Mouse (Mus musculus): ENCODE measurements around the gene Nat8f5. TPM values are rescaled to one million over a fixed set of nuclear protein-coding genes. Genes with fewer than 3 reads are reported as not detected.

Gene Nat8f5
- polyA plus RNA-seq (2012; ENCODE audit: low replicate concordance), result not detected in 2 replicates

GRCm38 (mm10) chr6:85820837-85821236 is at the start of gene Nat8f5, which contains the start of gene Nat8f6:
TSS of gene Nat8f5 (minus strand) at chr6:85820972.
TSS of gene Nat8f6 (minus strand) at chr6:85820954.

GRCm38 (mm10) chr6:85869006-85869405 is 48.2 kb upstream of the Nat8f5 start, which contains the start of gene Nat8f2:
TSS of gene Nat8f2 (minus strand) at chr6:85869158.

DNA sequence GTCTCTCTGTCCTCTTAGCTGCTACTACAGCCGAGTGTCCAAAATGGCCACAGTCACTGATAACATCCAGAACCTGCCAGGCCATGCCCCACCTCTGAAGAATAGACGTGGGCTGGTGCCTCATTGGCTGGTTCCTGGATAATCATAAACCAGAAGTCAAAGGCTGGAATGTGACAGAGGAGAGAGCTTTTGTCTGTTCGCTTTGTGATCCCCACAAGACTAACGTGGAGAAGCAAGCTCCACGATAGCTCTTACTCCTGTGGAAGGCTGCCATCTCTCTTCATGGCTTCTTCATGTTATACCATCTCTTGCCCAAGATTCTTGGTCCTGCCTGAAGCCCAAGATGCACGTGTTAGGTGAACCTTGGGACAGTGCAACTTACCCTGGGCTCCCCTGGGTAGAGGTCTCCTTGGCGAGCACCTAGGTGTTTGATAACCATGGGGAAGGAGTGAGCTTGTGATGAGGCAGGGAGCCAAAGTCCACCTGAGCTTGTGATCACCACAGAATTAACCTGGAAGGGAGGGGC is 11.1 kb upstream of the Nat8f5 start, which contains the start of gene Nat8:
Gene Nat8 (minus strand): TSS at position 287 of the 526 bp plus-strand sequence.

Other genes with a start within 250 kb of the Nat8f5 start
- 1.5 and 2.2 TPM in 2 replicates for gene Alms1, start 233.4 kb downstream of the Nat8f5 start, polyA plus RNA-seq (2012; ENCODE audit: low replicate concordance)
- gene Nat8f7, start 107.8 kb downstream of the Nat8f5 start, polyA plus RNA-seq (2012; ENCODE audit: low replicate concordance), result not detected in 2 replicates
- gene Nat8f3, start 55.2 kb downstream of the Nat8f5 start, polyA plus RNA-seq (2012; ENCODE audit: low replicate concordance), result not detected in 2 replicates
- gene Nat8f6, start within 50 bp of the Nat8f5 start, polyA plus RNA-seq (2012; ENCODE audit: low replicate concordance), result not detected in 2 replicates
- not detected in 2 replicates for gene Nat8, start 11.1 kb upstream of the Nat8f5 start, polyA plus RNA-seq (2012; ENCODE audit: low replicate concordance)
- gene Nat8f2, start 48.2 kb upstream of the Nat8f5 start, polyA plus RNA-seq (2012; ENCODE audit: low replicate concordance), result not detected in 2 replicates
- 0.14 TPM in 1 of 2 replicates, not detected in the other for gene Nat8f4, start 83.9 kb upstream of the Nat8f5 start, polyA plus RNA-seq (2012; ENCODE audit: low replicate concordance)
- gene Tprkb, start 90.9 kb upstream of the Nat8f5 start, polyA plus RNA-seq (2012; ENCODE audit: low replicate concordance), result 4.3 and 7.6 TPM in 2 replicates
- 1.5 TPM in 1 of 2 replicates, not detected in the other for gene Nat8f1, start 94.7 kb upstream of the Nat8f5 start, polyA plus RNA-seq (2012; ENCODE audit: low replicate concordance)
- 18.3 and 66.5 TPM in 2 replicates for gene Dusp11, start 140.7 kb upstream of the Nat8f5 start, polyA plus RNA-seq (2012; ENCODE audit: low replicate concordance)
- not detected in 2 replicates for gene Figla, start 195.2 kb upstream of the Nat8f5 start, polyA plus RNA-seq (2012; ENCODE audit: low replicate concordance)
- 163 and 253 TPM in 2 replicates for gene Add2, start 207.7 kb upstream of the Nat8f5 start, polyA plus RNA-seq (2012; ENCODE audit: low replicate concordance)

All from leukemia stem cell, adult 10-12 weeks (primary cell).